Mouse (Mus musculus): ENCODE measurements at regions not wholly inside any gene's neighbourhood (a gene's known extent, or its start where the extent isn't known, plus 50 kb on each side); places are given as distances from the start of the nearest gene placed in this dataset.

DNA sequence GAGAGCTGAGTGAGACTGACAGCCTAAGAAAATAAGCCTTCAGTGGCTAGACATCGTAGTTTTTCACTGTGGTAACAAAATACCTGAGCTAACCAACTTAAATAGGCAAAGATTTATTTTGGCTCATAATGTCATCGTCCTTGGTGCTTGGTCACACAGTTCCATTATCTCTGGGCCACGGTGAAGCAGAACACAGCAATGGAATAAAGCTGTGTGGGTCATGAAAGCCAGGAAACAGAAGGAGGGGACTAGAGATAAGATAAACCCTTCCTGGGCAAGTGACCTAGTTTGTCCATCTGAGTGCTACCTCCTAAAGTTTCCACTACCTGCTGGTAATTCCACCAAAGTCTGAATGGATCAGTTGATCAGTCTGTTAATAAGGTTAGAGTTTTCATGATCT is 134.8 kb upstream of the Gm5129 start:
- ATAC-seq (ENCODE audit: low FRiP score, low read depth) (no peak), DNase-seq (ENCODE audit: low spot score) (no peak)
- H3K27me3 ChIP-seq (ENCODE audit: control insufficient read depth, insufficient read depth, low read length): no peaks in the 10 kb centered on the region
- H3K4me3 ChIP-seq (replicated peaks; ENCODE audit: low read length): no peak overlapping the region
- H3K4me2 ChIP-seq (replicated peaks; ENCODE audit: low read depth, low read length, severe bottlenecking): no peak overlapping the region
- TF ChIP-seq POLR2A (IDR thresholded peaks at IDR 0.05; ENCODE audit: borderline replicate concordance, extremely low read depth, insufficient read depth, insufficient read length): no peak
- 61% methylated on average over 3 of the region's 3 CpGs for WGBS
- H3K9ac ChIP-seq (ENCODE audit: low read depth, low read length, severe bottlenecking): no peak overlapping the region
- no peaks in the 10 kb centered on the region for H3K9me3 ChIP-seq (ENCODE audit: control insufficient read depth, low read length)
- H3K4me1 ChIP-seq (ENCODE audit: control insufficient read depth, insufficient read depth, low read length): no peaks in the 10 kb centered on the region
- H3K36me3 ChIP-seq (ENCODE audit: control insufficient read depth, insufficient read depth, low read length): no peaks in the 10 kb centered on the region
- no peak overlapping the region for H3K27ac ChIP-seq (replicated peaks; ENCODE audit: low read depth, low read length)

DNA sequence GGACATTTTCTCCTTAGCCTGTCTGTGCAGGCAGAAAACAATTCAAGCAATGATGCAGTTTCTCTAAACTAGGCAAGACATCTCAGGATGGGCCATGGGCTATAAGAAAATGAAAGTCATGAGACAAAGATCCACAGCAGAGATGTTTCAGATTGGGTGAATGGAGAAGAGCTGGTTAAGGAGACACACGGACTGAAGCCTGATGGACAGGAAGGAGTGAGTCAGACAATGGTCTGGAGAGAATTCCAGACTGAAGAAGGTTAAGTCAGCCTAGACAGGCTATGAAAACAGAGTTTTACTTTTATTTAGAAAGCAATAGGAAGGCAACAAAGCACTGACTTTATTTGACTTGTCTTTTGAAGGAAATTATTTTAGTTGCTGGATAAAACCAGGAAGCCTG is 137.5 kb upstream of the Il6 start:
- Histone ChIP-seq H3K4me3 (replicated peaks; ENCODE audit: low read length) (no peak overlapping the region), H3K36me3 (ENCODE audit: control insufficient read depth, insufficient read depth, low read length) (no peaks in the 10 kb centered on the region), H3K27me3 (ENCODE audit: control insufficient read depth, insufficient read depth, low read length) (no peaks in the 10 kb centered on the region), H3K9ac (ENCODE audit: low read depth, low read length, severe bottlenecking) (no peak overlapping the region), H3K4me2 (replicated peaks; ENCODE audit: low read depth, low read length, severe bottlenecking) (no peak overlapping the region), H3K9me3 (ENCODE audit: control insufficient read depth, low read length) (no peaks in the 10 kb centered on the region), H3K27ac (replicated peaks; ENCODE audit: low read depth, low read length) (no peak overlapping the region), H3K4me1 (ENCODE audit: control insufficient read depth, insufficient read depth, low read length) (no peaks in the 10 kb centered on the region)
- no peak for TF ChIP-seq POLR2A (IDR thresholded peaks at IDR 0.05; ENCODE audit: borderline replicate concordance, extremely low read depth, insufficient read depth, insufficient read length)
- 62% methylated on average over 1 of the region's 1 CpGs for WGBS
- no peak for DNase-seq (ENCODE audit: low spot score)
- no peak for ATAC-seq (ENCODE audit: low FRiP score, low read depth)

DNA sequence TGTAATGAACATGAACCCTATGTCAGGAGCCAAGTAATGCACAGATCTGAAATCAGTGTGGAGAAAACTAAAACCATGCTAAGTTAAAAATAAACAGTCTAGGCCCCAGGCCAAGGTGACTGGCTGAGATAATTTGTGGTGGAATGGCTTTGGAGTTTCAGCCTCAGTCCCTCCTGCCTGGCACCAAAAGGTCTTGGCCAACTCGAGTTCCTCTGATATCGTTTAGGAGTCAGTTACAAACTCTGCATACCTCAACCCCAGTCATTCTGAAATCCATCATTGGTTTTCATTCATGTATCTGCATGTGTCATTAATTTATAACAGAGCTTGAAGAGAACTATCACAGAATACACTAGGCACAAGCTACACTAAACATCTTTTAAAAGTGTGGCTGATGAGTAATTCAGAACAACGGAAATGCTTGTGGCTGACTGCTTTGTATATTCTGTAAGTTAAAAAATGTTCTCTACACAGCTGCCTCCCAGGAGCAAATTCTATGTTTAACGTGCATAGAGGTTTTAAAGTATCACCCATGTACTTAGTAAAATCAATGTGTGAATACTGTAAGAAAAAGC is 125.6 kb upstream of the Il6 start:
- H3K9me3 ChIP-seq (ENCODE audit: control insufficient read depth, low read length): no peaks in the 10 kb centered on the region
- no peak for TF ChIP-seq POLR2A (IDR thresholded peaks at IDR 0.05; ENCODE audit: borderline replicate concordance, extremely low read depth, insufficient read depth, insufficient read length)

DNA sequence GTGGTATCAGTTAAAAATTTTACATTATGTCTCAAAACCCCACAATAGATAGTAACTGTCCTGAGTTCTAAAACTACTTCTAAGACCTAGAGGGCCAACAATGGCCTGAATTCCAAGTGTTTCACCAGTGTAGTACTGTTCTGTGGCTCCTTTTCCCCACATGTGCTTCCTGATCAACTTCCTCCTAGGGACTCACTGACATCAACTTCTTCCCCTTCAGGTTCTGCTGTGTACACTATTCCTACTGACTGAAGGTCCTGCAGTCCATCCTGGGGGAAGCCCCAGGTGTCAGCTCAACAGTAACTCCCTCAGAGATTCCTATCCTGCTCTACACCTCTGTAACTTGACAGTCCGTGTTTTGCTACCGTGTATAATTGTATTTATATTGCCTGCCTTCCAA is 120.6 kb upstream of the Il6 start:
- peaks cover 7% of the 10 kb centered on the region for H3K4me1 ChIP-seq (ENCODE audit: control insufficient read depth, insufficient read depth, low read length)
- H3K27ac ChIP-seq (replicated peaks; ENCODE audit: low read depth, low read length): no peak overlapping the region
- no peak overlapping the region for H3K4me3 ChIP-seq (replicated peaks; ENCODE audit: low read length)
- no peaks in the 10 kb centered on the region for H3K27me3 ChIP-seq (ENCODE audit: control insufficient read depth, insufficient read depth, low read length)
- ATAC-seq (ENCODE audit: low FRiP score, low read depth) (no peak), DNase-seq (ENCODE audit: low spot score) (no peak)
- no peak overlapping the region for H3K9ac ChIP-seq (ENCODE audit: low read depth, low read length, severe bottlenecking)
- 75% methylated on average over 2 of the region's 2 CpGs for WGBS
- no peak for TF ChIP-seq POLR2A (IDR thresholded peaks at IDR 0.05; ENCODE audit: borderline replicate concordance, extremely low read depth, insufficient read depth, insufficient read length)
- H3K36me3 ChIP-seq (ENCODE audit: control insufficient read depth, insufficient read depth, low read length): no peaks in the 10 kb centered on the region
- H3K4me2 ChIP-seq (replicated peaks; ENCODE audit: low read depth, low read length, severe bottlenecking): no peak overlapping the region
- no peaks in the 10 kb centered on the region for H3K9me3 ChIP-seq (ENCODE audit: control insufficient read depth, low read length)

More for the DNA sequence above, 125.6 kb upstream of the Il6 start:
- no peak for ATAC-seq (ENCODE audit: low FRiP score, low read depth)
- Histone ChIP-seq H3K4me2 (replicated peaks; ENCODE audit: low read depth, low read length, severe bottlenecking) (no peak overlapping the region), H3K27ac (replicated peaks; ENCODE audit: low read depth, low read length) (no peak overlapping the region), H3K27me3 (ENCODE audit: control insufficient read depth, insufficient read depth, low read length) (no peaks in the 10 kb centered on the region), H3K4me1 (ENCODE audit: control insufficient read depth, insufficient read depth, low read length) (no peaks in the 10 kb centered on the region), H3K4me3 (replicated peaks; ENCODE audit: low read length) (no peak overlapping the region), H3K36me3 (ENCODE audit: control insufficient read depth, insufficient read depth, low read length) (no peaks in the 10 kb centered on the region), H3K9ac (ENCODE audit: low read depth, low read length, severe bottlenecking) (no peak overlapping the region)
- 54% methylated on average over 4 of the region's 4 CpGs for WGBS
- no peak for DNase-seq (ENCODE audit: low spot score)

DNA sequence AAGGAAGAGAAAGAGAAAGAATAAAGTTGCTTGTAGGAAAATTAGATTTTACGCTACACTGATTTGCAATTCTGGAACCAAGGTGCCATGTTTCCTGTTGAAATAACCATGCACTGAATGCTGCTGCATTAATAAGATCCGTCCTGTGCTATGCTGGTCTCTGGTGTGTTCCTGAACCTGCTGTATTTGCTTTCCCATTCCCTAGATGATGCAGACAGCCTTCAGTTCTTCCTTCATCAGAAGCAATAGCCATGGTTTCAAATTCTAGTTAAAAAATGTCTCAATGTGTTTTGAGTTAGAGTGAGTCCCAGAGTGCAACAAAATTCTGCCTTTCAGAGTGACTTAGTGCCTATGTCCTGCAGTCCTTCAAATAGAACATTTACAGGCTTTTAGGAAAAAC is 120.1 kb upstream of the Il6 start:
- DNase-seq (ENCODE audit: low spot score) (no peak), ATAC-seq (ENCODE audit: low FRiP score, low read depth) (no peak)
- Histone ChIP-seq H3K9me3 (ENCODE audit: control insufficient read depth, low read length) (no peaks in the 10 kb centered on the region), H3K9ac (ENCODE audit: low read depth, low read length, severe bottlenecking) (no peak overlapping the region), H3K27ac (replicated peaks; ENCODE audit: low read depth, low read length) (no peak overlapping the region), H3K4me2 (replicated peaks; ENCODE audit: low read depth, low read length, severe bottlenecking) (no peak overlapping the region), H3K36me3 (ENCODE audit: control insufficient read depth, insufficient read depth, low read length) (no peaks in the 10 kb centered on the region), H3K27me3 (ENCODE audit: control insufficient read depth, insufficient read depth, low read length) (no peaks in the 10 kb centered on the region), H3K4me1 (ENCODE audit: control insufficient read depth, insufficient read depth, low read length) (peaks cover 7% of the 10 kb centered on the region), H3K4me3 (replicated peaks; ENCODE audit: low read length) (no peak overlapping the region)
- TF ChIP-seq POLR2A (IDR thresholded peaks at IDR 0.05; ENCODE audit: borderline replicate concordance, extremely low read depth, insufficient read depth, insufficient read length): no peak
- 67% methylated on average over 2 of the region's 2 CpGs for WGBS

DNA sequence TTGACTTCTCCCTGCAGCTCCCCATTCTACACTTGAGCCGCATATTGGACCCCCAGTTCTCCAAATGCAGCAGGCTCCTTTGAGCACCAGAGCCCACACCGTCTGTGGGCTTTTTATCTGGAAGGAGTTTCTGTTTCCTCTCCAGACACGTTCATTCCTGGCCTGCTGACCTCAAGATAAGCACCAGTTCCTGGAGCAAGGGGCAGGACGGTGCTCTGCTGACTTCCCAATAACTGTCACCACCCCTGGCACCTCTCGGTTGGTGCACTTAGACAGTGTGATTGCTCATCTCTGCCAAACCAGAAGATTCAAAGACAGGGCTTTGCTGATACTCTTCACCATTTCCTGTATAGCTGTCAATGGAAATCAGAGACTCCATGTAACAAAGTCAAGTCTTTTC is 119.1 kb upstream of the Il6 start:
- TF ChIP-seq POLR2A (IDR thresholded peaks at IDR 0.05; ENCODE audit: borderline replicate concordance, extremely low read depth, insufficient read depth, insufficient read length): no peak
- Histone ChIP-seq H3K27ac (replicated peaks; ENCODE audit: low read depth, low read length) (no peak overlapping the region), H3K4me3 (replicated peaks; ENCODE audit: low read length) (no peak overlapping the region), H3K4me1 (ENCODE audit: control insufficient read depth, insufficient read depth, low read length) (peaks cover 7% of the 10 kb centered on the region), H3K9me3 (ENCODE audit: control insufficient read depth, low read length) (no peaks in the 10 kb centered on the region), H3K36me3 (ENCODE audit: control insufficient read depth, insufficient read depth, low read length) (no peaks in the 10 kb centered on the region), H3K27me3 (ENCODE audit: control insufficient read depth, insufficient read depth, low read length) (no peaks in the 10 kb centered on the region), H3K4me2 (replicated peaks; ENCODE audit: low read depth, low read length, severe bottlenecking) (no peak overlapping the region), H3K9ac (ENCODE audit: low read depth, low read length, severe bottlenecking) (no peak overlapping the region)
- 35% methylated on average over 5 of the region's 5 CpGs for WGBS
- ATAC-seq (ENCODE audit: low FRiP score, low read depth) (no peak), DNase-seq (ENCODE audit: low spot score) (no peak)

All from limb, embryonic 14.5 days (tissue).